Mouse (Mus musculus): ENCODE results near the gene 1500009L16Rik.

The 1500009L16Rik gene

DNA sequence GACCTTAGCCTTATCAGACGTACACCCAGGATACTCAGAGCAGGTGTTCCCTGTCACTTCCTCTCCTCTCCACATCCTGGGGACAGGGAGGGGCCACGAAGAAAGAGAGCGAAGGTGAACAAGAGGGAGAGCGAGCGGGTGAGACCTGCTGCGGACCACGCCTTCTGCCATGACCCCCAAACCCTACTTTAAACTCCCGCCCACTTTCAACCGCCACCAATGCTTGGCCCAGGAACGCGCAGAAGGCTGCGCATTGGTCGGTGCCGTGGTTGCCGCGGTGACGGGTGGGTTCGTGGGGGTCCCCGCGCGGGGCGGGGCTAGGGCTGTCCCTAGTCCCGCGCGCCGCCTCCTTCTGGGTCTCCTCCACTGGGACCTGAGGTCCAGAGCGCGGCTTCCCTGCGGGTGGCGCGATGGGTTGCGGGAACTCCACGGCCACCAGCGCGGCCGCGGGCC lies at the start of gene 1500009L16Rik:
1500009L16Rik (plus strand) TSS at position 287 of the 453 bp plus-strand sequence.
- DNase-seq (ENCODE audit: low read depth in 2 of 2, low spot score in 2 of 2): peak; percentile 18 to 34

GRCm38 (mm10) chr10:83681334-83681733 lies 41.3 kb upstream of the 1500009L16Rik start:
- no peak for DNase-seq (ENCODE audit: low read depth in 2 of 2, low spot score in 2 of 2)

DNA sequence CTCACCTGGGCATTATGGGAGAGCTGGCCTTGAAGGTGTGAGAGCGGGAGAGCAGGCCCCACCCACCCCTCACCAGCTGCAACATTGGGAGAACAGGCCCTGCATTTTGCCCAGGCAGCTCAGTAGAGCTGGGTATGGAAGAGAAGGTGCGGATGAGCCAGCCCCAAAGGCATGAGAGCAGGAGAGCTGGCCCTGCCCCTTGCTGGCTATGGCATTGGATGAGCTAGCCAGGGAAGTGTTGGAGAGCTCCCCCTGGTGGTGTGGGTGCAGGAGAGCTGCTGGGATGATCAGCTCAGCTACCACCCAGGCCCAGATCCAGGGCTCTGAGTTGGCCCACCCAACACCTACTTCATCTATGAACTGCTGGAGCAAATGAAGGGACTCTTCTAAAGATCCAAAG lies 34.5 kb upstream of the 1500009L16Rik start:
- DNase-seq (ENCODE audit: low read depth in 2 of 2, low spot score in 2 of 2): peak in 1 of 2 experiments; percentile 8

GRCm38 (mm10) chr10:83692175-83692895 lies 30.3 kb upstream of the 1500009L16Rik start:
- no peak for DNase-seq (ENCODE audit: low read depth in 2 of 2, low spot score in 2 of 2)

DNA sequence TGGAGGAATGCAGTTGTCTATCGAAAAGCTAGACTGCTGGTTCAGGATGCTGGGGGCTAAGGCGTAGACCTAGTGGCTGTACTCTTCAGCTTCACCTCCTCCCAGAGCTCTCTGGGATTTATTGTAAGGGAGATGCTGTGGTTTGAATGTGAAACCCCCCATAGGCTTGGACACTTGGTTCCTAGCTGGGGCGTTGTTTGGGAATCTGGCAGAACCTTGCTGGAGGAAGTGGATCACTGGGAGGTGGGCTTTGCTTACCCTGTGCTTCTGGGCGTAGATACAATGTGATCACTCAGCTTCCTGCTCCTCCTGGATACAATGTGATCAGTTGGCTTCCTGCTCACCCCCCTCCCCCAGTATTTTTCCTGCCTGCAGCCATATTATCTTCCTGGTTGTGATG lies 26.4 kb upstream of the 1500009L16Rik start:
- no peak for DNase-seq (ENCODE audit: low read depth in 2 of 2, low spot score in 2 of 2)

GRCm38 (mm10) chr10:83706628-83707027 lies 16.0 kb upstream of the 1500009L16Rik start:
- no peak for DNase-seq (ENCODE audit: low read depth in 2 of 2, low spot score in 2 of 2)

DNA sequence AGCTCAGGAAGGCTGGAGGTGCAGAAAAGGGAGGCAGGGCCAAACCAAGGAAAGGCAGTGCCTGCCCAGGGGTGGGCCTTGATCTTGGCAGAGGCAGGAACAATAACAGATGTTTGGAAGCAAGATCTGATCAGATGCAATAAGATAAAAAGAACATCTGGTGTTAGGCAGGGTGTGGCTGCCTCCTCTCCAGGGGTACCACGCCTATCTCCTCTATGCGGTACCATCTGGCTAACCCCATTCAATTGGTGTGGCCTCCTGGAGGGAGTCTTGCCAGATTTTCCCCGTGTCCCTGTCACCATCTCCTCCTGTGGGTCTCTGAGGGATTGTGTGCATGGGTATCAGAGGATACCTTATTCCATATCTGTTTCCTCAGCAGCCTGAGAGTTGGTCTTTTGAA lies 12.7 kb upstream of the 1500009L16Rik start:
- no peak for DNase-seq (ENCODE audit: low read depth in 2 of 2, low spot score in 2 of 2)

DNA sequence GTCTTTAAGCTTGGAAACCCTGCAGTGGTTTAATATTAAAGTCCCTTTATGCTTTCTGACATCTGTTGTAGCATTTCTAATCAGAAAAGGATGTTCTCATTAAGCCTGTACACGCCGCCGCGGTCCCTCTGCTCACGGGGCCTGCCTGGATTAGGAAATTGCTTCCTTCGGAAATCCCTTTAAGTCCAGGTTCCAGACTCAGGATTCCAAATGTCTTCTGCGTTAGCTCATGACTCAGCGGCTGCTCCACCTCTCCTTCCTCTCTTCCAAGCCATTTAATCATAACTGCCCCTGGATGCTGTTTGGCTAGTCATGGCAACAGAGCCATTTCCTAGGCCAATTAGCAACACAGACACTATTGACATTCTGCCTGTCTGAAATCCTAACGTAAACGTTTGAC lies 10.9 kb upstream of the 1500009L16Rik start:
- no peak for DNase-seq (ENCODE audit: low read depth in 2 of 2, low spot score in 2 of 2)

DNA sequence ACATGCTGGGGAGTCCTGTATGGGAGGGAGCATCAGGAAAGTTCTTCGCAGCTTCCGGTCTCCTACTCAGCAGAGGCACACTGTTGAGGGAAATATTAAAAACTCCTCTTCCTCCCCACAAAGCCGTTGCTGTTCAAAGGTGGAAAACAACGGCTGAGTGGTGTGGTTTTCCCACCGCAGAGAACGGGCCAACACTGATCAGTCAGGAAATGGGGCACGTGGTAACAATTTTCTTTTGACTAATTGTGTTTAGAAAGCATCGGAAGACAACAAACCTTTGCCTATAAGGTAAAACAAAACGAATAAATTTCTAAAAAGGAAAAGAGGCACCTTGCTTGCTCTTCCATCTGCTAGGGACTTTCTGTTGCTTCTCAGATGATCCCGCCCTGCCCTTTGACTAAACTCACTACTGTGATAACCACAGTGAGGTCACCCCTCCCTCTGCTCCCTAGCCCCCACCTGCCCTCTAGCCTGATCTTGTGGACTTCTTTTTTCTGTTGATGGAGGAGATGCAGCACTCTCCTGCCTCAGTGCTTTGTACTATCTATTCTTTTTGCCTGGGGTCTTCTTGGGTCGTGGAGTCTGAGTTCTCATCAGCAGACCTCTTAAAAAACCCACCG lies 3.7 kb upstream of the 1500009L16Rik start:
- peak in 1 of 2 experiments; percentile 31 for DNase-seq (ENCODE audit: low read depth in 2 of 2, low spot score in 2 of 2)

- DNase-seq (ENCODE audit: low read depth in 2 of 2, low spot score in 2 of 2): no peak
These were observed 390 bp downstream of the 1500009L16Rik start for GRCm38 (mm10) chr10:83723055-83723454.

DNA sequence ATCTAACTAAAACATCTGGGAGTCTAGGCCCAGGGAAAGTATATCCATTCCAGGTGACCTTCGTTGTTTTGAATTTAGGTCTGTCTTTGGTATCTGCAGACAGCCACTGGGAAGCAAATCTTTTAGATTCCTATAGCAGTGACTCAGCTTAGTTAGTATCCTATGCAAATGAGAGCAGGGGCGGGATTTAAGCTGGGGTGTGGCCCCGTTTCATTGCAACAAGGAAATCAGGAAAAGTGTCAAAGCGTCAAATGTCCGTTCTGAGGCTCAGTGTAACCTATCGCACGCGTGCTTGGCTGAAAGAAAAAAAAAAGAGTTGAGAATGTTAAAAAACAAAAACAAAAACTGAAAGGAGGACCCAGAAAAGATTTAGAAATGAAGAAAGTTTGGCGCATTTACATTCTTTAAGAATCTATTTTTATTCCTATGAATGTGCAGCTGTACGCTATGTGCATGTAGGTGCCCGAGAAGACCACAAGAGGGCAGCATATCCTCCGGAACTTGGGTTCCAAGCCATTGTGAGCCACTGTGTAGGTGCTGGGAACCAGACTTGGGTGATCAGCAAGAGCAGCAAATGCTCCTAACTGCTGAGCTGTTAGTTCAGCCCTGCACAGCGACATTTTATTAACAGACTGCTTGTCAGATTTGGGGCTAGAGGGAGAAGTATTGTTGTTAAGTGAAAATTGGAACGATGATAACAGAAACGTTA lies 1.8 kb downstream of the 1500009L16Rik start:
- no peak for DNase-seq (ENCODE audit: low read depth in 2 of 2, low spot score in 2 of 2)

GRCm38 (mm10) chr10:83726164-83726563 lies 3.5 kb downstream of the 1500009L16Rik start:
- DNase-seq (ENCODE audit: low read depth in 2 of 2, low spot score in 2 of 2): no peak

DNA sequence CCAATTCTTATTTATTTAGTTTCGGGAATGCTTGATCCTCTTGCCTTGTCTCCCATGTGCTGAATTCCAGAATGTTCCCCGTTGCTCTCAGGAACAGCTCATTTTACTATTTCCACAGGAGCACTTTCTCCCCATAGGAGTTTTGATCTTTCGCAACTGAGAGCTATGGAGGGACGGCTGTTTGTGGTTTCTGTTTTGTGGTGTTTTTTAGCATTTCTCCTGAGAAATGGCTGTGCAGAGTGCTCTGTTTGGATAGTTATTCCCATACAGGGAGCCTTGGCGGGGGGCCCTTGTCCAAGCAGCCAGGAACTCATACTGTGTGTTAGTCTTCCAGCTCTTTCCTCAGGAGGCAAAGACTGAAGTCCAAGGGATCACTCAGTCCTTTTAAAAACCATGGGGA lies 5.2 kb downstream of the 1500009L16Rik start:
- DNase-seq (ENCODE audit: low read depth in 2 of 2, low spot score in 2 of 2): no peak

DNA sequence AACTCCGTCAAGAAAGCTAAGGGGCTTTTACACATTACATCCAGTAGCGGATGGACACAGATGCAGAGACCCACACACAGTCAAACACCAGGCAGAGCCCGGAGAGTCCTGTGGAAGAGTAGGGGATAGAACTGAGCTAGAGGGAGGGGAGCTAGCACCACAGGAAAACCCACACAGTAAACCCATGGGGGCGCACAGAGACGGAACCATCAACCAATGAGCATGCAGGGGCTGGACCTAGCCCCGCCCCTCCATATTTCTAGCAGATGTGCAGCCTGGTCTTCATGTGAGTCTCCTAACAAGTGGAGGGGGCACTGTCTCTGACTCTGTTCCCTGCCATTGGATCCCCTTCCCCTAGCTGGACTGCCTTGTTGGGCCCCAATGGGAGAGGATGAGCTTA lies 5.9 kb downstream of the 1500009L16Rik start:
- no peak for DNase-seq (ENCODE audit: low read depth in 2 of 2, low spot score in 2 of 2)

- DNase-seq (ENCODE audit: low read depth in 2 of 2, low spot score in 2 of 2): no peak
These were observed 6.4 kb downstream of the 1500009L16Rik start for GRCm38 (mm10) chr10:83729076-83729475.

GRCm38 (mm10) chr10:83729492-83729891 lies 6.8 kb downstream of the 1500009L16Rik start:
- DNase-seq (ENCODE audit: low read depth in 2 of 2, low spot score in 2 of 2): peak; percentile 78 to 87

- no peak for DNase-seq (ENCODE audit: low read depth in 2 of 2, low spot score in 2 of 2)
These were observed 11.1 kb downstream of the 1500009L16Rik start for GRCm38 (mm10) chr10:83733725-83734124.

DNA sequence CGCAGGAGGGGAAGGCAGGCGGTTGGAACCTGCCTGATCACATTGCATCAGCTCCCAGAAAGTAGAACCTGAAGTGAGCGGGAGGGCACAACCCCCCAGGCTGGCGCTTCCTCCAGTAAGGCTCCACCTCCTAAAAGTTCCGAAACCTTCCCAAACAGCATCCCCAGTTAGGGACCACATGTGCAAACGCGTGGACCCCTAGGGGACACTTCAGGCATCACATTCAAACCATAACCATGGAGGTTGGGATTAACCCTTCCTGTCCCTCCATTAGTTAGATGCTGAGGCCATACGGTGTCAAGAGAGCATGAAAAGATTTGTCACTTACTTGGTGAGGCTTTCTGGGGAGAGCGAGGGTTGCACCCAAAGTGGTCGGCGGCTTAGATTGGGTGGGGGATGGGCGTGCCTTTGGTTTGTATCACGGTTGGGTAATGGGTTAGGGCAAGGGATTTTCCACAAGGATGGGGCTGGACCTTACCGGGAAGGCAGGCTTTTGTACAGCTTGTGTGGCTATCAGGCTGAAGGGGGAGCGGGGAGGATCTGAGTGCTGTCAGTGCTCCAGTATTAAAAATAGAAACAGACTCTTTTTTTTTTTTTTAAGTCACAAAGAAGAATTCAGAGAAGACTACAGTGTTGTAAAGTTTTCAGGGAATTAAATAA lies 16.5 kb downstream of the 1500009L16Rik start:
- DNase-seq (ENCODE audit: low read depth in 2 of 2, low spot score in 2 of 2): no peak

GRCm38 (mm10) chr10:83744656-83745055 lies 22.0 kb downstream of the 1500009L16Rik start:
- no peak for DNase-seq (ENCODE audit: low read depth in 2 of 2, low spot score in 2 of 2)

GRCm38 (mm10) chr10:83753056-83753455 lies 30.4 kb downstream of the 1500009L16Rik start:
- DNase-seq (ENCODE audit: low read depth in 2 of 2, low spot score in 2 of 2): no peak

GRCm38 (mm10) chr10:83757343-83757962 lies 34.8 kb downstream of the 1500009L16Rik start:
- no peak for DNase-seq (ENCODE audit: low read depth in 2 of 2, low spot score in 2 of 2)
